ENCODE assay signal across 32 mouse cellular contexts in the genomic region with DNA sequence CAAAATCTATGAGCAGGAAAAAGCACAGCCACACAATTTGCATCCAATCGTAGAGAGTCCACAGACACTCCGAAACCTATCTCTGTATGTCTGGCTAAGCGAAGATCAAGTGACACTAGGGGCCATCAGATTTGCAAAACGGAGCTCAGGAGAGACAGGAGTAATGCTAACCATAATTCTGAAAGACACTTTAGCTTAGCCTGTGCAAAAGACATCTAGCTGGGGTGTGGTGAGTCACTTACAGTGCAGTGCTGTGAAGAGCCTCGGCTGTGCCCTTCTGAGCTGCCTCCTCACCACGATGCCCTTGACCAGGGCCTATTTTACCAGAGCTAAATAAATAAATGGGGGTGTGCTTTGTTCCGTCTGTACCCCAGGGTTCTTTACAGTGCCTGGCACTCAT.
"Had no signal": no experiment of that assay in that cellular context is flagged by ENCODE, and none has a peak within 500 bp of the region (broad histone marks: within the 10 kb centered on the region; RNA-seq: fewer than 3 reads in every experiment).

No protein-coding gene starts in this region.

- H3K27me3 ChIP-seq: limb, embryonic 12.5 days; limb, embryonic 13.5 days; limb, embryonic 15.5 days; liver, embryonic 12.5 days; liver, embryonic 13.5 days; liver, embryonic 15.5 days; lung, embryonic 15.5 days; midbrain, embryonic 12.5 days; midbrain, embryonic 13.5 days; midbrain, embryonic 15.5 days; neural tube, embryonic 12.5 days; neural tube, embryonic 13.5 days had no signal

- H3K9me3 ChIP-seq: limb, embryonic 10.5 days; limb, embryonic 12.5 days; limb, embryonic 13.5 days; limb, embryonic 15.5 days; liver, embryonic 12.5 days; liver, embryonic 13.5 days; liver, embryonic 15.5 days; lung, embryonic 15.5 days; megakaryocyte, embryonic 14.5 days; midbrain, embryonic 10.5 days; midbrain, embryonic 12.5 days; midbrain, embryonic 13.5 days; midbrain, embryonic 15.5 days; neural tube, embryonic 12.5 days; neural tube, embryonic 13.5 days had no signal

- H3K4me1 ChIP-seq: limb, embryonic 10.5 days; limb, embryonic 13.5 days; limb, embryonic 15.5 days; liver, embryonic 12.5 days; liver, embryonic 13.5 days; liver, embryonic 15.5 days; lung, embryonic 15.5 days; midbrain, embryonic 15.5 days; neural tube, embryonic 12.5 days had no signal

- H3K4me2 ChIP-seq: limb, embryonic 12.5 days; limb, embryonic 13.5 days; limb, embryonic 15.5 days; liver, embryonic 11.5 days; liver, embryonic 12.5 days; liver, embryonic 13.5 days; liver, embryonic 15.5 days; lung, embryonic 14.5 days; lung, embryonic 15.5 days; midbrain, embryonic 11.5 days; midbrain, embryonic 12.5 days; midbrain, embryonic 13.5 days; midbrain, embryonic 15.5 days; neural tube, embryonic 12.5 days; neural tube, embryonic 13.5 days had no signal

- H3K9ac ChIP-seq: limb, embryonic 12.5 days; limb, embryonic 13.5 days; limb, embryonic 15.5 days; liver, embryonic 12.5 days; liver, embryonic 13.5 days; liver, embryonic 14.5 days; liver, embryonic 15.5 days; liver, postnatal 0 days; lung, embryonic 14.5 days; lung, embryonic 15.5 days; midbrain, embryonic 12.5 days; midbrain, embryonic 13.5 days; midbrain, embryonic 15.5 days; neural tube, embryonic 12.5 days; neural tube, embryonic 13.5 days had no signal

- ATAC-seq: liver, embryonic 12.5 days; liver, postnatal 0 days; lung, postnatal 0 days; midbrain, embryonic 13.5 days; midbrain, embryonic 15.5 days; midbrain, embryonic 16.5 days had no signal

- H3K36me3 ChIP-seq: limb, embryonic 10.5 days; limb, embryonic 12.5 days; limb, embryonic 13.5 days; limb, embryonic 15.5 days; liver, embryonic 12.5 days; liver, embryonic 13.5 days; liver, embryonic 15.5 days; lung, embryonic 15.5 days; midbrain, embryonic 10.5 days; midbrain, embryonic 12.5 days; midbrain, embryonic 13.5 days; midbrain, embryonic 15.5 days; neural tube, embryonic 12.5 days; neural tube, embryonic 13.5 days had no signal

- DNase-seq: liver; liver, embryonic 13.5 days; liver, postnatal 0 days; lung, adult 18-20 months; lung, adult 2 months; lung, embryonic 14.5 days; lung, postnatal 10 days; lung, postnatal 14 days; lung, postnatal 36 days; lung, postnatal 4 days; midbrain, embryonic 14.5 days had no signal

- H3K4me3 ChIP-seq: limb, embryonic 10.5 days; limb, embryonic 12.5 days; limb, embryonic 13.5 days; limb, embryonic 15.5 days; liver, embryonic 12.5 days; liver, embryonic 13.5 days; liver, embryonic 15.5 days; lung, embryonic 15.5 days; megakaryocyte, embryonic 14.5 days; midbrain, embryonic 10.5 days; midbrain, embryonic 12.5 days; midbrain, embryonic 13.5 days; midbrain, embryonic 15.5 days; myocyte; neural tube, embryonic 12.5 days; neural tube, embryonic 13.5 days had no signal

- H3K27ac ChIP-seq: limb, embryonic 10.5 days; limb, embryonic 12.5 days; limb, embryonic 13.5 days; limb, embryonic 15.5 days; liver, embryonic 12.5 days; liver, embryonic 13.5 days; liver, embryonic 14.5 days; liver, embryonic 15.5 days; lung, embryonic 15.5 days; macrophage; midbrain, embryonic 10.5 days; midbrain, embryonic 12.5 days; midbrain, embryonic 13.5 days; midbrain, embryonic 15.5 days; neural tube, embryonic 12.5 days; neural tube, embryonic 13.5 days had no signal
